Mouse (Mus musculus) kidney, postnatal 36 days (tissue): Measurements from ENCODE around the gene Hist1h2bq.
"Not testable (repeated sequence)": the region's sequence is repeated elsewhere in the genome, so short reads cannot be mapped to it uniquely, and the experiment has no call there.

Source experiments
- DNase-seq, 2 experiments: peaks; one replicate each; pipeline ENCODE4 v3.0.0; 2021 to 2022; ENCODE audit warnings: mixed read lengths in 2 of 2

Hist1h2bq gene

DNA sequence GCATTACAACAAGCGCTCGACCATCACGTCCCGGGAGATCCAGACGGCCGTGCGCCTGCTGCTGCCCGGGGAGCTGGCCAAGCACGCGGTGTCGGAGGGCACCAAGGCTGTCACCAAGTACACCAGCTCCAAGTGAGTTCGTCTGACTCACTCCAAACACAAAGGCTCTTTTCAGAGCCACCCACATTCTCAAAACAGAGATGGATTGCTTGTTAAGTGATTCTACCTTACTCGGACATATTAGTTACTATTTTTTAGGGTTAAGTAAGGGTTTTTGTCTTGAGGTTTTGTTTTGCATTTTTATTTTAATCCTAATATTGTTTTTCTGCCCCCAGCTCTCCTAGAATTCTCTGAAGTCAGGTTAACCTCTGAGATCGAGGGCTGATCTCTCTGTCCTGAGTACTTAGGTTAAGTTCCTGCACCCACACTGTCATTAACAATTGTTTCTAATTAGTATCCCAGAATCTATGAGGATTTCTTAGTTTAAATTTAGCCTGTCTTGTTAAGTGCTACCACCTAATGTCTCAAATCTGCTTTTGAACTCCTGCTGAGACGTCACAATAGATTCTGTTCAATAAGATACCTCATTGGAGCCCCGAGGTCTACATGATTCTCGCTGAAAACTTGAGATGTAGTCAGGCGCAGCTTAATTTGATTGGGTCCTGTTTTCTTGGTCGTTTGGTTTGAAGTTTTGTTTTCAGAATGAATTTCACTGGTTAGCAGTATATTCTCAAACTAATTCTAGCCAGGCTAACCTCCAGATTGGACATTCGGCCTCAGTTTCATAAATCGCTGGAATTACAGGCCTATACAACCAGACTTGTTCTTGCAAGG is 22.0 kb downstream of the Hist1h2bq start:
- no peak for DNase-seq

DNA sequence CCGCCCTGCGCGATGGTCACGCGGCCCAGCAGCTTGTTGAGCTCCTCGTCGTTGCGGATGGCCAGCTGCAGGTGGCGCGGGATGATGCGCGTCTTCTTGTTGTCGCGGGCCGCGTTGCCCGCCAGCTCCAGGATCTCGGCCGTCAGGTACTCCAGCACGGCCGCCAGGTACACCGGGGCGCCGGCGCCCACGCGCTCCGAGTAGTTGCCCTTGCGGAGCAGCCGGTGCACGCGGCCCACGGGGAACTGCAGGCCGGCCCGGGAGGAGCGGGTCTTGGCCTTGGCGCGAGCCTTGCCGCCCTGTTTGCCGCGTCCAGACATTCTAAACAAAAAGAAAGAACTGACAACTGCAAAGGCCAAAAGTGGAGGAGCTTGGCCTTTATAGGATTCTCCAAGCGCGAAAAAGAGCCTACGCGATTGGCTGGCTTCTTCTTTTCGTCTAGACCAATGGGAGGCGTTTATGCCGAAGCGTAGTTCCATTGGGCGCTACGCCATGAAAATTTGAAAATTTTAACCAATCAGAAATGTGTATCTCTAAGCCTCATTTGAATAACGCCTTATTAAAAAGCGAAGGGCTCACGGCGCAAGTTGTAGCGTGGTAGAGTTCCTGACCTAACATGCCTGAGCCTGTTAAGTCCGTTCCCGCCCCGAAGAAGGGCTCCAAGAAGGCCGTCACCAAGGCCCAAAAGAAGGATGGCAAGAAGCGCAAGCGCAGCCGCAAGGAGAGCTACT is 22.9 kb downstream of the Hist1h2bq start, which contains the start of the genes Hist1h2an and Hist1h2bp:
Gene Hist1h2an (minus strand): TSS at position 320 of the 731 bp plus-strand sequence.
Gene Hist1h2bp (plus strand): TSS at position 563 of the 731 bp plus-strand sequence.
- peak; percentile 76 to 93 for DNase-seq

DNA sequence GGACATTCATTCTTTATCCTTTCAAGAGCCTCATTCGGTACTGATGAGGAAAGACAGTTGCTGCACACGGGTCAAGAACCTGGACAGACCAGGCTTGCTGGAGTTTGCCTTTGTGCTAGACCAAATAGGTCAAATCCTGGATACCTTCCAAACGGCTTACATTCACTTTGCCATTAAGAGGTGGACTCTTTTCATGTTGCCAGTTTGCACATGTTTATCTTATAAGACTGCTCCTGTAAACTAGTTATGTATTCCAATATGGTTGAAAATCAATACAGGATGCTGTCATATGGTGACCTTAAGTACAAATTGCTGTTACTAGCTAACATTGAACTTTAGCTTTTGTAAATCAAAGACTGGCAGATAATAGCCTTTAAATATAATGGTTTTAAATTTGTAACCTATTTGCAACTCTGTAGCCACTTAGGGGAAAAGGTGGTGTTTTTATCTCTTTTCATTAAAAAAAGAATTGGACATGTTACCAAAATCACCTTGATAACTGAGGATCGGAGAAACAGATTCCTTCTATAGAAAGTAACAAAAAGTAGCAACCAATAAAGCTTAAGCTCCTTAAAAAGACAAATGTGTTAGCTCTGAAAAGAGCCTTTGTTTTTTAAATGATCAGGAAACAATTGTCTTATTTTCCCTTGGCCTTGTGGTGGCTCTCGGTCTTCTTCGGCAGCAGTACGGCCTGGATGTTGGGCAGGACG is 23.7 kb downstream of the Hist1h2bq start:
- DNase-seq: no peak

DNA sequence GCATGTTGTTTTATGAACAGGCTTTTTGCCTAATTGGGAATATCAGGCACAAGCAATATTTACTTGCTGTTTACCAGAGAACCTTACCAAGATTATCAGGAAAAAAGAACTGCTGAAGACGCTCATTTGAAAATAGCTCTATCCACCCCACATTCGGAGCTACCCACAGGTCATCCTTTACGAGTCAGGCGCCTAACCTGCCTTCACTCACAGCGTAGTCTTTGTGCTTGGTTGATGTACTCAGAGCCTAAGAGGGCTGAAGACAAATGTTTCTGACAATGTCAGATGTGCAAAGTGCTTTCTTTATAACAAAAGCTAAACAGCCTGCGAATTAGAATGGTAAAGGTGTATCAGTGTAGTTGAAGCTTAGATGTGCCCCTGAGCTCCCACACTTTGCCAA is 25.7 kb downstream of the Hist1h2bq start:
- no peak for DNase-seq

DNA sequence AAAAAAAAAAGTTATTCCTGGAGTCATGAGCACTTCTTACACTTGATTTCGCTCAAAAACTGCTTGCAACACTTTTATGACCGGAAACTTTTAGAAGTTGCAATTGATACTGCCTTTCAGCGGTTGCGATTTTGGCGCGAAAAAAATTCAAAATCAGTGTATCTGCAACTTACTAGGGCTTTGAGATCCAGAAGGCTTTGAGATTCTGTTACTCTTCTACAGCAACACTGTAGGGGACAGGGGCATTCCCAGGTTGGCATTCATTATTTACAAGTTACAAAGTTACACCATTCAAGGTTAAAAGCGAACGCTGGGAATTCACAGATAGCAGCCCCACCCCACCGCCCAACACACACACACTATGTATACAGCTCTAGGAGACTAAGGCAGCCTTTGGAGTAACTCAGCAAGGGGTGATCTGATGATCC is 26.2 kb downstream of the Hist1h2bq start:
- DNase-seq: peak in 1 of 2 experiments; percentile 17

DNA sequence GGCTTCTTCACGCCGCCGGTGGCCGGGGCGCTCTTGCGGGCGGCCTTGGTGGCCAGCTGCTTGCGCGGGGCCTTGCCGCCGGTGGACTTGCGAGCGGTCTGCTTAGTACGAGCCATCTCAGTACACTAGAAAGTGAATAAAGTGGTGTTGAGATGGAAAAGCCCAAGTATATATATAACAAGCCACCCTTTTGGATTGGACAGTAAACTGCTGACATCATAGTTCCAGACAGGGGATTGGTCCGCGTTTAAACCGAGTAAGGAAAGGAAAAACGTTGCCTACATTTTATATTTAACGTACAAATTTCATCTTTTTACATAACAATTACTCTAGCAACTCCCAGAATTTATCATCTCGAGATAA is 26.8 kb downstream of the Hist1h2bq start, which contains the start of gene Hist1h3i:
Gene Hist1h3i (minus strand): TSS at position 116 of the 363 bp plus-strand sequence.
- DNase-seq: peak; percentile 46 to 73

DNA sequence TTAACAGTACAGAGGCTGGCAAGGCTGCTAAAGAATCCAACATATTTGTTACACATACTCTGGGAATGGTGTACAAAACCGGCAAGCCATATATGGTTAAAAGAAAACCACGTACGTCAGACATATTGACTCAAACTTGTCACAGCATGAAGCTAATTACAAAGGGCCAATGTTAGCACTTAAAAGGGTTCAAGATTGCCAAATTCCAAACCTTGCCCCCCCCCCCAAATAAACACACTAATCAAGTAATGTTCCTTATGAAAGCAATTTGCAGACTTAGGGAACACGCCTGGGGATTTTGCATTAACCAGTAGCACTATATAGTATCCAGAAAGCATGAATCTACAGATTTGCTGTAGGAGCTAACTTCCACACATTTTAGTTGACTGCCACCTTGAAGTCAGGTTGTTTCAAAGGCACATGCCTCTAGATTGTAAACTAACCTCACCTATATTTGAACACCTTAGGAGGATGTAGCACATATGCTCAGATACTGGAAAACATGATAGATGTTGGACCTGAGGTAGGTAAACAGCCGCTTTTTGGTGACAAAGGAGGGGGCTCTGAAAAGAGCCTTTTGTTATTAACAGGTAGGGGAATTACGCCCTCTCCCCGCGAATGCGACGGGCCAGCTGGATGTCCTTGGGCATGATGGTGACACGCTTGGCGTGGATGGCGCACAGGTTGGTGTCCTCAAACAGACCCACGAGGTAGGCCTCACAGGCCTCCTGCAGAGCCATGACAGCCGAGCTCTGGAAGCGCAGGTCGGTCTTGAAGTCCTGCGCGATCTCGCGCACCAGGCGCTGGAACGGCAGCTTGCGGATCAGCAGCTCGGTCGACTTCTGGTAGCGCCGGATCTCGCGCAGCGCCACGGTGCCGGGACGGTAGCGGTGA is 27.4 kb downstream of the Hist1h2bq start:
- not testable (repeated sequence) for DNase-seq

DNA sequence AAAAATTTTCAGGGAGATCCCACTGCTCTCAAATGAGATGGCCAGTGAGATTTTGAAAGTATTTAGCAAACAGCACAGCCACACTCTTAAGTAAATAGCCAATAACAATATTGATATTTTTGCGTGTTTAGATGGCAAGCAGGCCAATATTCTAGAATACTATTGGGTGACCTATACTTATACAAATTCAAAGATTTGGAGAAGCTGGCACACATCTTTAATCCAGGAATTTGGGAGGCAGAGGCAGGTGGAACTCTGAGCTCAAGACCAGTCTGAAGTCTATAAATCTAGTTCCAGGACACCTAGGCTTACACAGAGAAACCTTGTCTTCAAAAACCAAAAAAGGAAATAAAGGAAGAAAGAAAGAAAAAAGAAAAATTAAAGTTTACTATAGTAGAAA is 28.4 kb downstream of the Hist1h2bq start:
- no peak for DNase-seq

DNA sequence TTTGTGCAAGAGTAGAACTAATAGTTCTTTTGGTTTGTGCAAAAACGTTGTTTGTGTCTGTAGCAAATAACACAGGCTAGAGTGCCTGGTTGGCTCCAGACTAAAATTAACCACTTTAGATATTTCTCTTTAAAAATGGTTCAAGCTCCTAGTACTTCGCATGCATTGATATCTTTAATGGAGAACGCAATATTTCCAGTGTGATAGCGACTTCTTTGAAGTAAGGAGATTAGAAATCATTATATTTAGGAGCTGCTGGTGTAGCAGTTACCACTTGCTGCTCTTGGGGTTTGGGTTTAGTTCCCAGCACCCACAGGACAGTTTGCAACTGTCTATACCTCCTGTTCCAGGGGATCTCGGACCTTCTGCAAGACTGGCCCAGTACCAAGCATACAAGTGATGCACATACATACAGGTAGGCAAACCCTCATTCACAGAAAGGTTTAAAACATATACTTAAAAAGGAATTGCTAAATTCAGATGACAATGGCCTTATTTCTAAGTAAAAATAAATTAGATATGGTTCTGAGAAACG is 28.9 kb downstream of the Hist1h2bq start:
- no peak for DNase-seq

DNA sequence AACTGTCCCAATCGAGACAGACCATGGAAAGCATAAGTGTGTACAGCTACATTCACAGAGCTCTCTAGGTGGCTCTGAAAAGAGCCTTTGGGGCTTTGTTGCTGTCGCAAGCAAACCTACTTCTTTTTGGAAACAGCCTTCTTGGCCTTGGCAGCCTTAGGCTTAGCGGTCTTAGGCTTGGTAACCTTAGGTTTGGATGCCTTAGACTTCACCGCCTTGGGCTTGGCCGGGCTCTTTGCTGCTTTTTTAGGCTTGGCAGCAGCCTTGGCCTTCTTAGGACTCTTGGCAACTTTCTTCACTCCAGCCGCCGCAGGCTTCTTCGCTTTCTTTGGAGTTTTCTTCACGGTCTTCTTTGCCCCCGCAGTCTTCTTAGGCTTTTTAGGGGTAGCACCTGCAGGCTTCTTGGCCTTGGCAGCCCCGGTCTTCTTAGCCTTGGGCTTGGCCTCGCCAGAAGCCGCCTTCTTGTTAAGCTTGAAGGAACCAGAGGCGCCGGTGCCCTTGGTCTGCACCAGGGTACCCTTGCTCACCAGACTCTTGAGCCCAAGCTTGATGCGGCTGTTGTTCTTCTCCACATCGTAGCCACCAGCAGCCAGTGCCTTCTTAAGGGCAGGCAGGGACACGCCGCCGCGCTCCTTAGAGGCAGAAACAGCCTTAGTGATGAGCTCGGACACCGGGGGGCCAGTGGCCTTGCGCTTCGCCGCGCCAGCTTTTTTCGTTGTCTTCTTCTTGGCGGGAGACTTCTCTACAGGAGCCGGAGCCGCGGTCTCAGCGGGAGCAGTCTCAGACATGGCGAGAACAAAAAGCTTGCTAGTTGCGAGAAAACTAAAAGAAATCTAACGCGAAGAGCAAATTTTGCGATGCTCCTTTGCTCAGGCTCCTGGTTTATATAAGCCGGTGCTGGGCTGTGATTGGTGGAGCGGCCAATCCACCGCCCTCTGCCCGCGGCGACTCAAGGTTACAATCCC is 29.9 kb downstream of the Hist1h2bq start, which contains the start of gene Hist1h1b:
Gene Hist1h1b (minus strand): TSS at position 859 of the 965 bp plus-strand sequence.
- peak; percentile 29 to 45 for DNase-seq

DNA sequence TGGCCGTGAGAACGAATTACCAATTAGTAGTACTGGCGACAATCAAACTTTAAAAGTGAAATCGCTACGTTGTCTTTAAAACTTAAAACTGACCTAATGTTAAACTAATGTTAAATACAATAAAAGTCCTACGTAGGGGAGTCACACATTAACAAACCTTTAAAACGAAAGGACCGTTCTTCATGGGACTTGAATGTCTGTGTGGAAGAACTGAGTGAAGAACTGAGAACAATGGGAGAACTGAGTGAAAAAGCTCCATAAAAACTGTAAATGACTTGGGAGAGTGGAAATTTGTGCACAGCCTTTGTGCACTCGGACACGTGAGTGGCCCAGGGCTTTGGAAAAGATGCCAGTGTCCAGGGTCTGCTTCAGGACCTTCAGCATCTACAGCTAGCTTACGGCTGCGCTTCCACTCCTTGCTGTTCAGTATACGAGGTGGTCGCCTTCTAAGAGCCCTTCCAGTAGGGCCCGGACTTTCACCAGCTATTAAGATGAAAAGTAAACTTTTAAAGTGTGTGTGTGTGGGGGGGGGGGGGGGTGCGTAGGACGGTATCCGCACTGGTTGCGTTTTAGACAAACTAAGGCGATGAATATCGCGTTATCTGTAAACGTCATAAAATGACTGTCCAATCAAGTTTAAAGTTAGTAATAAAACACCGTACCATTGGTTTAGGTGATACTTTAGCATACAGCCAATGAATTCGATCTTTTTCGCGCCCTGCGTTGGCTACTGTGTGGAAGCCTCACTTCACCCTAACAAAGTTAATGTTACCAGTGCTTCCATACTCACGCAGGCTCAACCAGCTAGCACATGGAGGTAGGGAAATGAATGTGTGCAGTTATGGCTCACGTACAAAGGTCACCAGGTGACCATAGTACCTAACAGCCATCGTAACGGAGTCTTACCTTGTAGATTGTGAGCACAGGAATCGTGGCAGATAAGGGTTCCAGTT is 30.9 kb downstream of the Hist1h2bq start:
- DNase-seq: peak; percentile 70 to 79
